Mouse (Mus musculus) bone marrow macrophage, adult 2 months (primary cell): ENCODE results near the gene Tctex1d2. TPM values are rescaled to one million over a fixed set of nuclear protein-coding genes. Genes with fewer than 3 reads are reported as not detected.
A peak's percentile ranks its signal among the peaks of the same experiment; 100 is the strongest.

Experiments used
- H3K27ac ChIP-seq: 2 replicates; pipeline ENCODE4 v1.5.1; 2012; ENCODE audit warnings: low read depth, low read length; ENCODE audit not compliant: insufficient read depth
- H3K4me1 ChIP-seq: 2 replicates; pipeline ENCODE4 v1.6.1; 2012; ENCODE audit warnings: low read length; ENCODE audit not compliant: control insufficient read depth, insufficient read depth
- H3K4me3 ChIP-seq: 2 replicates; pipeline ENCODE4 v1.5.1; 2012; ENCODE audit warnings: mild to moderate bottlenecking, low read length, moderate library complexity; ENCODE audit not compliant: insufficient read depth
- CTCF ChIP-seq: IDR thresholded peaks from 2 replicates; pipeline ENCODE4 v1.5.1; 2012; ENCODE audit warnings: low read depth, mild to moderate bottlenecking, low read length, moderate library complexity
- POLR2A ChIP-seq: IDR thresholded peaks from 2 replicates; pipeline ENCODE4 v1.6.1; 2012; ENCODE audit warnings: mild to moderate bottlenecking, low read depth, low read length, borderline replicate concordance
- polyA plus RNA-seq: library from polyadenylated mRNA; stranded (reverse); fragments of >200 nt; gene quantifications from 2 replicates; pipeline ENCODE4 v1.2.4, GENCODE M21; 2012; ENCODE audit not compliant: missing spikeins, insufficient read depth, insufficient read length

Gene Tctex1d2
- polyA plus RNA-seq, 1 experiment: 43.8 TPM

GRCm38 (mm10) chr16:32446563-32447138 is 27.1 kb downstream of the Tctex1d2 start:
- Histone ChIP-seq H3K27ac (no peak overlapping the region), H3K4me1 (peaks cover under 1% of the 10 kb centered on the region; the same call in 1 of the 2 replicates), H3K4me3 (no peak overlapping the region)
- no peak for TF ChIP-seq POLR2A
- TF ChIP-seq CTCF: no peak

DNA sequence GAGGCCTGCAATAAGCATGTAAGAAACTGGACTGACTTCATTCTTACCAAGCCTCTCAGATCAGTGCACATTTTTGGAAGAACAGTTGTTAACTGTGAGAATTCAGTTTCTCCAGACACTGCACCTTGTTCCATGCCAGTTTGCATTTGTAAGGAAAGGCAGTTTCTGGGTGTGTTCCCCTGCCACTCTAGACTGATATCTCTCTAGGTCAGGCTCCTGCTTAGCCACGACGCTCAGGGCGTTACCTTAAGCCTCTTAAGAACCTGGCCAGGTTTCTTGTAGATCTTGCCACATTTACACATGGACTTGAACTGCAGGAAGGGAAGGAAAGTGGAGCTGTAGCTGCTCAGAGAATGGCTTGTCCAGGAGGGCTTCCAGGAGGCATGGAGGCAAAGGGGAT is 30.2 kb downstream of the Tctex1d2 start:
- no peak overlapping the region for H3K27ac ChIP-seq
- no peak overlapping the region for H3K4me3 ChIP-seq
- H3K4me1 ChIP-seq: no peaks in the 10 kb centered on the region
- TF ChIP-seq CTCF (no peak), POLR2A (no peak)

GRCm38 (mm10) chr16:32450133-32450532 is 30.6 kb downstream of the Tctex1d2 start:
- Histone ChIP-seq H3K4me3 (no peak overlapping the region), H3K27ac (no peak overlapping the region), H3K4me1 (no peaks in the 10 kb centered on the region)
- TF ChIP-seq POLR2A: no peak
- TF ChIP-seq CTCF: no peak

DNA sequence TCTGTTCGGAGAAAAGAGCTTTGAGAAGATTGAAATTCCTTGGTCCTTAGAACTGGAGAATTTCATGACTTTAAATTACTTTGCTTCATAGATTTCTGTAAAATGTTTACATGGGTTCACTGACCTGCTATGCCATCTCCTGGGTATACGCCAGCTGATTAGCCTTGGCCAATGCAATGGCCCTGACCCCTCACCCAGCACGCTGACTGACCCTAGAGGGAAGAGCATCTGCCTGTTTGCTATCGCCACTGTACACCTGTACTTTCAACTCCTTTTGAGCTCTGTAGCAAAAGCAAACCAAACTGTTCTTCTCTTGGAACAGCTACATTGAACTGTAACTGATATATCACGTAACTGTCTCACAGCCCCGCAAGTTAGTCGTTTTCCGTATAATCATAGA is 33.6 kb downstream of the Tctex1d2 start:
- H3K27ac ChIP-seq: no peak overlapping the region
- H3K4me3 ChIP-seq: no peak overlapping the region
- no peak for TF ChIP-seq POLR2A
- peaks cover 3% of the 10 kb centered on the region; the same call in 1 of the 2 replicates for H3K4me1 ChIP-seq

- Histone ChIP-seq H3K4me1 (peaks cover 3% of the 10 kb centered on the region; the same call in 1 of the 2 replicates), H3K27ac (no peak overlapping the region), H3K4me3 (no peak overlapping the region)
- no peak for TF ChIP-seq CTCF
- no peak for TF ChIP-seq POLR2A
These were observed 35.1 kb downstream of the Tctex1d2 start for GRCm38 (mm10) chr16:32454646-32455045.

- Histone ChIP-seq H3K27ac (no peak overlapping the region), H3K4me1 (peaks cover 3% of the 10 kb centered on the region; the same call in 1 of the 2 replicates), H3K4me3 (no peak overlapping the region)
- no peak for TF ChIP-seq POLR2A
- TF ChIP-seq CTCF: no peak
These were observed 36.6 kb downstream of the Tctex1d2 start for GRCm38 (mm10) chr16:32456086-32456485.

DNA sequence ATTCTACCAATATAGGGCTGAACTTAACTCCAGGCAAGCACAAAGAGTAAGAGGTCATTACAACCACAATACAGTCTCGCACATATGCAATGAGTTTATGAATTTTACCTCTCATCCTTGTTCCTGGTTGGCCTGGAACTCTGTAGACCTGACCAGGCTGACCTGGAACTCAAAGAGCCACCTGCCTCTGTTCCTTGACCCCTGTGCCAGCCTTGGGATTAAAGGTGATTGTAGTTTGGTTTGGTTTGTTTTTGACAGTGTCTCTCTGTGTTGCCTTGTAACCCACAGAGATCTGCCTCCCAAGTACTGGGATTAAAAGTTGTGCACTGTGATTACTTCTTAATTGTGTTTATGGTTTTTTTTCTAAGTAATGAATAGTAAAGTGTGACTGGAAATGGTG is 37.3 kb downstream of the Tctex1d2 start:
- TF ChIP-seq POLR2A: no peak
- no peak for TF ChIP-seq CTCF
- H3K27ac ChIP-seq: no peak overlapping the region
- no peak overlapping the region for H3K4me3 ChIP-seq
- peaks cover 3% of the 10 kb centered on the region; the same call in 1 of the 2 replicates for H3K4me1 ChIP-seq

DNA sequence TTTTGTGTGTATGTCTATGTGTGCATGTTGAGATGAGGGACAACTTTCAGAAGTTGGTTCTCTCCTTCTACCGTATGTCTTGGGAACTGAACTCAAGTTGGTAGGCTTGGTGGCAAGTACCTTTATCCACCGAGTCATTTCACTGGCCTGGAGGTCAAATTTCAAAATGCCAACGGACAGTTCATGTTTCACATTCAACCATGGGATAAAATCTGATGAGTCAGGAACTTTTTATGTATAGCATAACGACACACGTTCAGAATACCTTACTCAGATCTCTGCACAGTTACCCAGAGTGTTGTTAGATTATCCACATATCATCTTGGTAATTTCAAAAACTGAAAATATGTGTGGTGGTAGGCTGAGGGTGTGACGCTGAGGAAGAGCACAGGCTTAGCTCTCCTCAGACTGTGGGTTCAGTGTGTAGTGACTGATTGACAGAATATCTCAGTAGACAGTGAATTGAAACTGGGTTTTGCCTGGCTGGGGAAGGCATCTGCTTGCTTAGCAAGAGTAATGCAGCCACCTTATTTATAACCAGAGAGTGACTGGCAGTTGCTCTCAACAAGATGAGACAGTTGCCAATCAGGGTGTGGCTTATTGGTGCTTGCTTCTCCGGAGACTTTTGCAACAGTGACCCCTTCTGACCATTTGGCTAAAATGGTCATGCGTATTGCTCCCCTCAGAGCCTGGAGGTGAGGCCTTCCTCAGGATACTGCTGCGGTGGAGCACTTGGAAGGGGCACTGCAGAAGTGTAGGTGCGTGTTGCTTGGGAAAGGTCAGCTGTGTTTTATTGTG is 38.3 kb downstream of the Tctex1d2 start:
- no peak overlapping the region for H3K27ac ChIP-seq
- no peak overlapping the region for H3K4me3 ChIP-seq
- TF ChIP-seq CTCF (0 out of 2 replicates have a peak, but pooled peaks have one; percentile 33), POLR2A (no peak)
- H3K4me1 ChIP-seq: peaks cover 3% of the 10 kb centered on the region; the same call in 1 of the 2 replicates

DNA sequence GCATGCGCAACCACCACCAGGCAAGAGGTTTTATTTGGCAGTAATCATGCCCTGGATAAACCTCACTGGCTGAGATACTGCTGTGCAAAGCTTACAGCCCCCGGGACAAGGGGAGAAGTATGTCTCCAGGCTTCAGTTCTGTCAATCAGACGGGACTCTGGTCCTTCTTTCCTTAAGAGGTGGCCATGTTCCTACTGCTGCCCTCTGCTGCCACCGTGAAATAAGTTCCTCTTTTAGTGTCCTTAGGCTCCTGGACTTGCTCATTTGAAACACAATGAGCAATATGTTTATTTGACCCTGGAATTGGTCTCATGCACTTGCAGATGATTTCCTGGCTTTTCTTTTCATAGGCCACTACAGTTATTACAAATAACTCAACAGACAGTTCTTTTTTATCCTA is 41.0 kb downstream of the Tctex1d2 start:
- Histone ChIP-seq H3K27ac (no peak overlapping the region), H3K4me1 (peaks cover 5% of the 10 kb centered on the region; the same call in 1 of the 2 replicates), H3K4me3 (no peak overlapping the region)
- TF ChIP-seq CTCF (0 out of 2 replicates have a peak, but pooled peaks have one; percentile 16), POLR2A (no peak)

DNA sequence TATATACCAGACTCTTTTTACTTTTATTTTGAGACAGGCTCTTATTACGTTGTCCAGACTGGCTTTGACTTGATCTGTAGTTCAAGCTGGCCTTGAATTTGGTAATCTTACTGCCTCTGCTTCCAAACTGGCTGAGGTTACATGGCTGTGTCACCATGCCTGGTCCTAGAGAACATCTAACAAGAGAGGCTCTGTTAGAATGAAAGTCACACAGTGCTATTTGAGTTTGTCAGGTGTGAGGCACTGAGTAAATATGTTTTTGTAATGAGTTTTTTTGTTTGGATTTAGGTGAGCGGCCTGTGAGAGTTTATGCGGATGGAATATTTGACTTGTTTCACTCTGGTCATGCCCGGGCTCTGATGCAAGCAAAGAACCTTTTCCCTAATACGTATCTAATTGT is 42.2 kb downstream of the Tctex1d2 start:
- Histone ChIP-seq H3K4me3 (no peak overlapping the region), H3K4me1 (peaks cover 6% of the 10 kb centered on the region; the same call in 1 of the 2 replicates), H3K27ac (no peak overlapping the region)
- no peak for TF ChIP-seq POLR2A
- no peak for TF ChIP-seq CTCF
